Mouse (Mus musculus) liver, adult (tissue): ENCODE data around the gene AY074887.

ENCODE experiments used
- GATA4 ChIP-seq: IDR thresholded peaks from 2 replicates; pipeline ENCODE4 v1.6.1; 2014; ENCODE audit warnings: mild to moderate bottlenecking, low read length; ENCODE audit not compliant: insufficient replicate concordance

AY074887 gene

GRCm38 (mm10) chr9:54919946-54920345 lies 30.9 kb downstream of the AY074887 start:
- TF ChIP-seq GATA4 = no peak

- TF ChIP-seq GATA4 = no peak
Measured at GRCm38 (mm10) chr9:54918781-54919180, 32.0 kb downstream of the AY074887 start.

GRCm38 (mm10) chr9:54918191-54918590 lies 32.6 kb downstream of the AY074887 start:
- no peak for TF ChIP-seq GATA4

GRCm38 (mm10) chr9:54917010-54917677 lies 33.7 kb downstream of the AY074887 start, which contains the start of gene Hykk:
Gene Hykk, plus strand, starts transcription at chr9:54917283.
- TF ChIP-seq GATA4 = peak; percentile 41; the same call in 1 of the 2 replicates

- TF ChIP-seq GATA4 = no peak
Measured at GRCm38 (mm10) chr9:54916401-54916800, 34.4 kb downstream of the AY074887 start.

GRCm38 (mm10) chr9:54915576-54915975 lies 35.2 kb downstream of the AY074887 start:
- no peak for TF ChIP-seq GATA4

- no peak for TF ChIP-seq GATA4
Measured at GRCm38 (mm10) chr9:54909446-54909845, 41.4 kb downstream of the AY074887 start.
